Mouse (Mus musculus) limb, embryonic 14.5 days (tissue): ENCODE data around the gene Hoxd10. TPM values are rescaled to one million over a fixed set of nuclear protein-coding genes. Genes with fewer than 3 reads are reported as not detected.

Experiments
- ATAC-seq: fragments of 200-750 bp; cut with Nextera tagmentation; 2 replicates; pipeline ENCODE4 v1.8.0; 2017; ENCODE audit warnings: low read depth, moderate number of reproducible peaks, moderate TSS enrichment; ENCODE audit not compliant: low FRiP score
- DNase-seq: peaks from one replicate; pipeline ENCODE4 v3.0.0-alpha.2; 2015; ENCODE audit warnings: low spot score
- H3K27ac ChIP-seq: fragments of 300-500 bp; sonication (generic); replicated peaks from 2 replicates; pipeline ENCODE4 v1.5.1; 2014; ENCODE audit warnings: low read depth, mild to moderate bottlenecking, low read length, moderate library complexity, mixed read lengths
- H3K27me3 ChIP-seq: fragments of 300-500 bp; sonication (generic); 2 replicates; pipeline ENCODE4 v1.6.1; 2014; ENCODE audit warnings: low read length, mixed read lengths; ENCODE audit not compliant: control insufficient read depth, insufficient read depth
- H3K36me3 ChIP-seq: fragments of 300-500 bp; sonication (generic); 2 replicates; pipeline ENCODE4 v1.6.1; 2014; ENCODE audit warnings: mild to moderate bottlenecking, low read length, moderate library complexity, mixed read lengths; ENCODE audit not compliant: control insufficient read depth, insufficient read depth
- H3K4me1 ChIP-seq: fragments of 300-500 bp; sonication (generic); 2 replicates; pipeline ENCODE4 v1.6.1; 2014; ENCODE audit warnings: antibody characterized with exemption, low read length, mixed read lengths; ENCODE audit not compliant: control insufficient read depth, insufficient read depth
- H3K4me2 ChIP-seq: fragments of 300-500 bp; sonication (generic); replicated peaks from 2 replicates; pipeline ENCODE4 v1.6.1; 2014; ENCODE audit warnings: low read depth, mild to moderate bottlenecking, low read length, moderate library complexity; ENCODE audit not compliant: severe bottlenecking
- H3K4me3 ChIP-seq: fragments of 300-500 bp; sonication (generic); replicated peaks from 2 replicates; pipeline ENCODE4 v1.5.1; 2014; ENCODE audit warnings: low read length
- H3K9ac ChIP-seq: fragments of 300-500 bp; sonication (generic); 2 replicates; pipeline ENCODE4 v1.6.1; 2014; ENCODE audit warnings: mild to moderate bottlenecking, low read depth, low read length, moderate library complexity; ENCODE audit not compliant: severe bottlenecking
- H3K9me3 ChIP-seq: fragments of 300-500 bp; sonication (generic); 2 replicates; pipeline ENCODE4 v1.6.1; 2016; ENCODE audit warnings: low read length; ENCODE audit not compliant: control insufficient read depth
- POLR2A ChIP-seq: fragments of 200-500 bp; IDR thresholded peaks from 2 replicates; pipeline ENCODE4 v1.8.0; 2012; ENCODE audit warnings: inconsistent platforms, mild to moderate bottlenecking, moderate library complexity, borderline replicate concordance; ENCODE audit not compliant: insufficient read depth, insufficient read length; ENCODE audit errors: extremely low read depth
- WGBS: fragments of 180-500 bp; shearing (Covaris S2); extraction: QIAGEN DNeasy Blood & Tissue Kit; methylation state at CpG from one replicate; pipeline ENCODE4 v1.1.7; 2014; 5-methylcytosine and 5-hydroxymethylcytosine counted together
- polyA plus RNA-seq, 2 experiments: library from polyadenylated mRNA; depleted of rRNA in 1 of 2; stranded (reverse) in 1 of 2; unstranded in 1 of 2; fragments of >200 nt; fragmentation: Nextera tagmentation in 1 of 2; extraction: Ambion mirVana in 1 of 2; gene quantifications; 2 replicates each; pipeline versions ENCODE4 v1.2.1 to v1.2.3; 2012 to 2014

The Hoxd10 gene
- polyA plus RNA-seq, 2 experiments: 18.3 to 39.4 TPM

DNA sequence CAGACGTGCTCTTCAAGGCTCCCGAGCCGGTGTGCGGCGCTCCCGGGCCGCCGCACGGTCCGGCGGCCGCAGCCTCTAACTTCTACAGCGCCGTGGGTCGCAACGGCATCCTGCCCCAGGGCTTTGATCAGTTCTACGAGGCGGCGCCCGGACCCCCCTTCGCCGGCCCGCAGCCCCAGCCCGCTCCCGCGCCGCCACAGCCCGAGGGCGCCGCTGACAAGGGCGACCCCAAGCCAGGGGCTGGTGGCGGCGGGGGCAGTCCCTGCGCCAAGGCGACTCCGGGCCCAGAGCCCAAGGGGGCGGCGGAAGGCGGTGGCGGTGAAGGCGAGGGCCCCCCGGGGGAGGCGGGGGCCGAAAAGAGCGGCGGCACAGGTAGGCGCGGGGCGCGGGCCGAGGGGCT, 8.9 kb upstream of the Hoxd10 start:
- TF ChIP-seq POLR2A: no peak
- ATAC-seq (peak; percentile 1; the same call in 1 of the 2 replicates), DNase-seq (no peak)
- H3K4me2 ChIP-seq: peak overlapping the region; percentile 96
- peak overlapping the region; percentile 74 for H3K4me3 ChIP-seq
- 1% methylated on average over 26 of the region's 51 CpGs for whole genome bisulfite sequencing
- peak overlapping the region; percentile 97 for H3K27ac ChIP-seq
- H3K36me3 ChIP-seq: peaks cover 22% of the 10 kb centered on the region
- H3K9me3 ChIP-seq: no peaks in the 10 kb centered on the region
- H3K9ac ChIP-seq: peak overlapping the region; percentile 99
- H3K4me1 ChIP-seq: peaks cover 5% of the 10 kb centered on the region; the same call in 1 of the 2 replicates
- H3K27me3 ChIP-seq: peaks cover 32% of the 10 kb centered on the region

DNA sequence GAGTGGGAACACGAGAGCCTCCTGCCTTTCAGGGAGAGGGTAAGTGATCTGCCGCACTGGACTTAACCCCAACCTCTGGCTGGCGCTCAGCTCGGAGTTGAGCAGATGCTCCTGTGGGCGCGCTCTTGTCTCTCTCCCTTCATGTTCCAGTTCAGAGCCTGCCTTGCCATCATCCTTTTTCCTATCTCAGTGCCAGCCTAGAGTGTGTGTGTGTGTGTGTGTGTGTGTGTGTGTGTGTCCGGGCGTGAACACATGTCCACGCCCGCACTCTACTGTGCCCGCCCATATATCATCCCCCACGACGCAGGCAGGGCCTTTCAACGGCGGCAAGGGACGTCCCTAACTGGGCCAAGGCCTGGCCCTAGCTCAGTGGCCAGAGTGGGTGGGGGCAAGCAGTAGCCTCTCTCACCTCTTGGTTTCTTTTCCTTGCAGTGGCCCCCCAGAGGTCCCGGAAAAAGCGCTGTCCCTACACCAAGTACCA, 8.2 kb upstream of the Hoxd10 start:
- TF ChIP-seq POLR2A: no peak
- no peaks in the 10 kb centered on the region for H3K9me3 ChIP-seq
- peak overlapping the region; percentile 97 for H3K27ac ChIP-seq
- H3K4me3 ChIP-seq: peak overlapping the region; percentile 74
- H3K36me3 ChIP-seq: peaks cover 23% of the 10 kb centered on the region
- WGBS: 1% methylated on average over 18 of the region's 18 CpGs
- H3K9ac ChIP-seq: peak overlapping the region; percentile 99
- ATAC-seq (no peak), DNase-seq (no peak)
- peaks cover 32% of the 10 kb centered on the region for H3K27me3 ChIP-seq
- peaks cover 3% of the 10 kb centered on the region; the same call in 1 of the 2 replicates for H3K4me1 ChIP-seq
- peak overlapping the region; percentile 96 for H3K4me2 ChIP-seq

DNA sequence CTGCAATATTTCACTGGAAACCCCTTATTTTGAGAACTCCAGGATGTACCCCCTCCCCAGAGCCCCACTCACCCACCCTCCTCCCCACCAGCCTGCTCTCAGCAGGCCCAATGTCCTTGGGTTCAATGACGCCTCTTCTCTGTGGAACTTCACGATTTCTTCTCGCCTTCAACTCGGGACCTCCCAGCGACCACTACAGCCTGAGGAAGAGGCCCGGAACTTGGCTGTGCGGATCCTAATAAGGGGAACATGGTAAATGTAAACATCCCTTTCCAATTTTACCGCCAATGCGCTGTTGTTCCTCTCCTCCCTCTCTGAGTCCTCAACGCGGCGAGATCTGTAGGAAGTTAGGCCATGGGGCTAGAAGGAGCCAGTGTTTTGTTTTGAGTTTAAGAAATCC, 7.6 kb upstream of the Hoxd10 start:
- Histone ChIP-seq H3K36me3 (peaks cover 23% of the 10 kb centered on the region), H3K27me3 (peaks cover 32% of the 10 kb centered on the region), H3K27ac (peak overlapping the region; percentile 97), H3K4me1 (no peaks in the 10 kb centered on the region), H3K9ac (peak overlapping the region; percentile 99), H3K9me3 (no peaks in the 10 kb centered on the region), H3K4me2 (peak overlapping the region; percentile 96), H3K4me3 (peak overlapping the region; percentile 74)
- no peak for TF ChIP-seq POLR2A
- 11% methylated on average over 12 of the region's 12 CpGs for WGBS
- no peak for DNase-seq
- no peak for ATAC-seq

DNA sequence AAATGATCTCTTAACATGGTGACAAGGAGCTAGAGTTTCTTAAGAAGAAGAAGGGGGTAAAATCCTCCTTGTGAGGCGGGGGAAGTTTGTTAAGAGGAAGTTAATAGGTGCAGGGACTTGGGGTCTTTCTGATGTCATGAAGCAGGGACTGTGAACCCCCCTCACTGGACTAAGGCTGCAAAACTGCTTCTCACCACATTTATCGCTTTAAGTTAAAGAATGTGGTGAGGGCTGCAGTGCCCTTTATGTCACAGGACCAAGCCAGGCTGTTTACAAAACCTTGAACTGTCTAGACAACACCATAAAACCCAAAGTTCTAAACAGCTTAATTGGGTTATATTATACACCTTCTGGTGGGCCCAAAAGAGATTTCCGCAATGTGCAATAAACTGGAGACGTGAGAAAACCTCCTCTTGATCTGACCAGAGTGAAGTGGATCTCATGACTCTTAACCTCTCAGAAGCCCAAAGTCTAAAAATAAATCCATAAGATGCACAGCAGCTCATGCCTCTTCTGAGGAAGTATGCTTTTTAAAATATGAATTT, 6.6 kb upstream of the Hoxd10 start:
- DNase-seq (no peak), ATAC-seq (no peak)
- Histone ChIP-seq H3K27ac (peak overlapping the region; percentile 97), H3K9ac (peak overlapping the region; percentile 99), H3K9me3 (no peaks in the 10 kb centered on the region), H3K36me3 (peaks cover 23% of the 10 kb centered on the region), H3K4me1 (0 out of 2 replicates have a peak, but pooled peaks cover 3% of the 10 kb centered on the region), H3K4me2 (peak overlapping the region; percentile 96), H3K27me3 (peaks cover 26% of the 10 kb centered on the region), H3K4me3 (peak overlapping the region; percentile 74)
- WGBS: 15% methylated on average over 4 of the region's 4 CpGs
- no peak for TF ChIP-seq POLR2A

DNA sequence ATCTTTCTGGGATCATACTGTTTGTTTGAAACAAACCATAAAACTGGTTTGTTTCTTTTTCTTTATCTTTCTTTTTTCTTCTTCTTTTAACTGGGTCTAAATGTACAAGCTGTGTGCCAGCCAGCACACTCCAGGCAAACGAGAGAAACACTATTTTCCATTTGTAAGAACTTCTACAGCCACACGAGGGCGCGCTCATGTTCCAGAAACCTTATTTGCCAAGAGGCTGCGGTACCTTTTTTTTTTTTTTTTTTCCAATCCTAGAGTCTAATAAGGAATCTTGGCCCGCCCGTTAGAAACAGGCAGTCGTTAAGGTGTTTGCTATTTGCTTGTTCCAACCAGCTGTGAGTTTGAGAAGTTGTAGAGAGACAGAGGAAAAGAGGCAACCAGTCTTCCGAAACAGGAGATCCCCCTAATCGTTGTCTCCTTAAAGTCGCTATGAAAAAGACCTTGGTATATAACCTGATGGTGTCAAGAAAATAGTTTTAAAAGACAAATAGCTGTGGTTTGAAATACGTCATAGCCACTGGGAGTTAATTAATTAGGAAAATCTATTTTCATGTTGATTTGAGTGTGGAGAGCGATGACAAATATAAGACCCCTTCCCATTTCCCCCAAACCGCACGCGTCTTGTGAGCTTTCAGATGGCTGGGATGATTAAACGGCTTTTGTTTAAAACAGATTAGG, 5.3 kb upstream of the Hoxd10 start:
- H3K9me3 ChIP-seq: no peaks in the 10 kb centered on the region
- 5% methylated on average over 17 of the region's 17 CpGs for WGBS
- no peak for TF ChIP-seq POLR2A
- DNase-seq: peak; percentile 94
- H3K36me3 ChIP-seq: peaks cover 23% of the 10 kb centered on the region
- H3K27me3 ChIP-seq: peaks cover 31% of the 10 kb centered on the region
- H3K4me2 ChIP-seq: peak overlapping the region; percentile 96
- peaks cover 6% of the 10 kb centered on the region; the same call in 1 of the 2 replicates for H3K4me1 ChIP-seq
- peak overlapping the region; percentile 91 for H3K9ac ChIP-seq
- H3K27ac ChIP-seq: peak overlapping the region; percentile 88
- ATAC-seq: no peak
- peak overlapping the region; percentile 74 for H3K4me3 ChIP-seq
